Mouse (Mus musculus) ES-E14 (cell line): ENCODE results near the gene Scrn1.

Experiments
- CHD2 ChIP-seq: IDR thresholded peaks from 2 replicates; pipeline ENCODE4 v1.6.1; 2014; ENCODE audit warnings: mild to moderate bottlenecking, low read depth, low read length, inconsistent platforms
- MAFK ChIP-seq: IDR thresholded peaks from 2 replicates; pipeline ENCODE4 v1.6.1; 2014; ENCODE audit warnings: mild to moderate bottlenecking, low read depth, low read length, inconsistent platforms; ENCODE audit not compliant: insufficient read depth
- ZC3H11A ChIP-seq: IDR thresholded peaks from 2 replicates; pipeline ENCODE4 v1.6.1; 2012; ENCODE audit warnings: low read depth, mild to moderate bottlenecking, inconsistent platforms, low read length, borderline replicate concordance
- ZNF384 ChIP-seq: IDR thresholded peaks from 2 replicates; pipeline ENCODE4 v1.6.1; 2012; ENCODE audit warnings: low read depth, low read length, inconsistent platforms

- TF ChIP-seq ZNF384, result no peak
- no peak for TF ChIP-seq ZC3H11A
- TF ChIP-seq MAFK, result no peak
- no peak for TF ChIP-seq CHD2
These were observed 49.7 kb downstream of the Scrn1 start for GRCm38 (mm10) chr6:54516512-54517134.
